Mouse (Mus musculus) CH12.LX (cell line): ENCODE measurements around the gene Ifrd2.

Experiments used
- CTCF ChIP-seq, 2 experiments: IDR thresholded peaks in 1 of 2; conservative IDR thresholded peaks in 1 of 2; 2 replicates each; pipeline ENCODE4 v1.5.1; 2011 to 2012; ENCODE audit warnings: low read depth in 2 of 2, low read length in 2 of 2, improper control_type of control experiment in 1 of 2, inconsistent platforms in 1 of 2, mild to moderate bottlenecking in 1 of 2, moderate library complexity in 1 of 2
- EP300 ChIP-seq: IDR thresholded peaks from 2 replicates; pipeline ENCODE4 v1.6.1; 2011; ENCODE audit warnings: low read length, improper control_type of control experiment

GRCm38 (mm10) chr9:107538231-107538630, 49.2 kb upstream of the Ifrd2 start:
- TF ChIP-seq EP300: no peak
- TF ChIP-seq CTCF (conservative IDR thresholded peaks at IDR 0.05 in 1 of 2, IDR thresholded peaks at IDR 0.05 in 1 of 2; ENCODE audit: low read depth in 2 of 2, low read length in 2 of 2): no peak
